Mouse (Mus musculus) hindbrain, embryonic 13.5 days (tissue): Measurements from ENCODE around the gene Wasl. TPM values are rescaled to one million over a fixed set of nuclear protein-coding genes. Genes with fewer than 3 reads are reported as not detected.

Source experiments
- ATAC-seq: fragments of 200-750 bp; cut with Nextera tagmentation; 2 replicates; pipeline ENCODE4 v1.8.0; 2017; ENCODE audit warnings: moderate TSS enrichment; ENCODE audit not compliant: low FRiP score
- H3K27ac ChIP-seq: fragments of 300-500 bp; sonication (generic); 2 replicates; pipeline ENCODE4 v1.5.1; 2015; ENCODE audit warnings: inconsistent platforms, mild to moderate bottlenecking, moderate library complexity
- H3K27me3 ChIP-seq: fragments of 300-500 bp; sonication (generic); 2 replicates; pipeline ENCODE4 v1.6.1; 2015; ENCODE audit warnings: mild to moderate bottlenecking, inconsistent platforms
- H3K36me3 ChIP-seq: fragments of 300-500 bp; sonication (generic); 2 replicates; pipeline ENCODE4 v1.6.1; 2015; ENCODE audit warnings: mild to moderate bottlenecking, inconsistent platforms
- H3K4me1 ChIP-seq: fragments of 300-500 bp; sonication (generic); replicated peaks from 2 replicates; pipeline ENCODE4 v1.6.1; 2015; ENCODE audit warnings: inconsistent platforms
- H3K4me2 ChIP-seq: fragments of 300-500 bp; sonication (generic); 2 replicates; pipeline ENCODE4 v1.6.1; 2015; ENCODE audit warnings: inconsistent platforms, mild to moderate bottlenecking, moderate library complexity
- H3K4me3 ChIP-seq: fragments of 300-500 bp; sonication (generic); 2 replicates; pipeline ENCODE4 v1.5.1; 2015; ENCODE audit warnings: mild to moderate bottlenecking, inconsistent platforms
- H3K9ac ChIP-seq: fragments of 300-500 bp; sonication (generic); 2 replicates; pipeline ENCODE4 v1.6.1; 2015; ENCODE audit warnings: mild to moderate bottlenecking, inconsistent platforms
- H3K9me3 ChIP-seq: fragments of 300-500 bp; sonication (generic); 2 replicates; pipeline ENCODE4 v1.6.1; 2016; ENCODE audit warnings: inconsistent platforms
- WGBS: fragments of 180-500 bp; shearing (Covaris S2); methylation state at CpG from one replicate; pipeline ENCODE4 v1.1.7; 2015; 5-methylcytosine and 5-hydroxymethylcytosine counted together
- polyA plus RNA-seq: library from polyadenylated mRNA; unstranded; fragments of >200 nt; fragmentation: Nextera tagmentation; extraction: Ambion mirVana; gene quantifications from 2 replicates; pipeline ENCODE4 v1.2.1, GENCODE M21; 2015

Wasl gene
- polyA plus RNA-seq, 1 experiment from 2014 or later = 63.5 TPM

DNA sequence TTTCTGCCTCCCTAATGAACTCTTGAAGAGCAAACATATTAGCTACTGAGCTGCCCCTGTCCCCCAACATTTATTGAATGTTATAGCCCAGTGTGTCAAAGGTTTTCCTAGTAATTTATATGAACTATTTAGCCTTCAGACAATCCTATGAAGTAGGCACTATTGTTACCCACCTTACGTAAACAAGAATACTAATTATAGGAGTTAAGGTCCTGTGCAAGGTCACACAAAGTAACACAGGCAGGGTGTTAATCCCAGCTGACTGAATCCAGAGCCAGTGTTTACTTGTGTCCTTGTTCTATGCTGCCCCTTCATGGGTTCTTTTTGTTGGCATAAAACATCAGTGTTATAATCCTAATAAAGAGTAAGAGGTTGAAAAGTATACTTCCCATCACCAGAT, 95.1 kb downstream of the Wasl start:
- Histone ChIP-seq H3K4me1 (no peaks in the 10 kb centered on the region), H3K4me2 (no peak overlapping the region), H3K9me3 (no peaks in the 10 kb centered on the region), H3K4me3 (no peak overlapping the region), H3K9ac (no peak overlapping the region), H3K27me3 (no peaks in the 10 kb centered on the region), H3K27ac (no peak overlapping the region), H3K36me3 (no peaks in the 10 kb centered on the region)
- ATAC-seq = no peak
- 88% methylated on average over 1 of the region's 1 CpGs for WGBS

DNA sequence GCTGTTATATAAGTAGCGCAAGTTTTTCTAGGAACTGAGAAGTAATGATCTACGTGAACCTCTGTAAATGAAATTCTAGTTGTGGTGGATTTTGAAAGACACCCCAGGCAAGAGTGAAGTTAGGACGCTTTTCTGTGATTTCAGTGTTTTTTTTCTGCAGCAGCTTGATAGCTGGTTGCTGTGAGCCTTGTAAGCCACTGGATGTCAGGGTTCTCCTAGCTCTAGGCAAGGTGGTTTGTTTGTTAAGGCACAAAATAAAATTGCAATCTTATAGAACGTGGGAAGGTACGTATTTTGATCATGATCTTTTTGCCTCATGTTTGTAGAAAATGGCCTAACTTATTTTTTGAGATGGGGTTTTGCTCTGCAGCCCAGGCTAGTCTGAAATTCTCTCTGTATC, 95.8 kb downstream of the Wasl start:
- no peak overlapping the region for H3K9ac ChIP-seq
- H3K27me3 ChIP-seq = no peaks in the 10 kb centered on the region
- H3K4me3 ChIP-seq = no peak overlapping the region
- H3K4me2 ChIP-seq = no peak overlapping the region
- no peaks in the 10 kb centered on the region for H3K9me3 ChIP-seq
- ATAC-seq = no peak
- H3K4me1 ChIP-seq = no peaks in the 10 kb centered on the region
- no peak overlapping the region for H3K27ac ChIP-seq
- H3K36me3 ChIP-seq = no peaks in the 10 kb centered on the region
- 84% methylated on average over 5 of the region's 5 CpGs for WGBS

DNA sequence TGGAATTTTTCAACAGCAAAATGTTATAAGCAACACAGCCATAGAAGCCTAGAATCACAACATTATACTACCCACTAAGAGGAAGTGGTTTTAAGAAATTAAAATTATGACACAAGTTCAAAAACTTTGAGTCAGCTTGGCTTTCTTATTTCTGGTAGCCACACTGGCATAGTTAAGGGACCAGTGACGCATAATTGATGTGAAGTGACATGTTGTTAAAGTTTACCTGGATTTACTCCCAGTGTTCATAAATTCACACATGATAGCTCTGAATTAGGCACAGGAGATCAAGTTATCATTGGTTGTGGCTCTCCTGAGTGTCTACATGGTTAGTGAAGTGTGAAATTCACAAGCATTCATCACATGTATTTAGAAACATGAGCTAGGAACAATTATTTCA, 99.9 kb downstream of the Wasl start:
- Histone ChIP-seq H3K27me3 (no peaks in the 10 kb centered on the region), H3K27ac (no peak overlapping the region), H3K9me3 (no peaks in the 10 kb centered on the region), H3K36me3 (no peaks in the 10 kb centered on the region), H3K4me3 (no peak overlapping the region), H3K4me2 (no peak overlapping the region), H3K9ac (no peak overlapping the region), H3K4me1 (no peaks in the 10 kb centered on the region)
- ATAC-seq = no peak
- 95% methylated on average over 1 of the region's 1 CpGs for WGBS

DNA sequence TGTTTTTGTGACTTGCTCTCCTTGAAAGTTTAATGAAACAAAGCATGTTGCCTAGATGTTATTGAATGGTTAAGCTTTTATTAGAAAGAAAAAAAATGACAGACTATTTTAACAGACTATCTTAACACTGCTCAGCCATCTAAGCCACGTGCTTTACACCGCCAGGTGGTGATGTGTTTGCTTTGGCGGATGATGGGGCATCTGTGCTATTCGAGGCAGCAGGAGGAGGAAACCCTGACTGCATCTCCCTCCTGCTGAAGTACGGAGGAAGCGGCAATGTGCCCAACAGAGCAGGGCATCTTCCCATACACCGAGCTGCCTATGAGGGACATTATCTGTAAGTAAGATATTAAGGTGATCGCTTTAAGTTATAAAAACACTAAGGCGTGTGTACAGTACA, 100.7 kb downstream of the Wasl start:
- no peak overlapping the region for H3K4me2 ChIP-seq
- H3K4me3 ChIP-seq = no peak overlapping the region
- WGBS = 81% methylated on average over 9 of the region's 9 CpGs
- ATAC-seq = no peak
- H3K9ac ChIP-seq = no peak overlapping the region
- no peaks in the 10 kb centered on the region for H3K4me1 ChIP-seq
- no peaks in the 10 kb centered on the region for H3K9me3 ChIP-seq
- no peak overlapping the region for H3K27ac ChIP-seq
- no peaks in the 10 kb centered on the region for H3K27me3 ChIP-seq
- no peaks in the 10 kb centered on the region for H3K36me3 ChIP-seq

Other genes starting within 250 kb of the Wasl start
- gene Iqub, start 149.9 kb downstream of the Wasl start, polyA plus RNA-seq = 1.8 and 3.6 TPM in 2 replicates
- 412 and 413 TPM in 2 replicates for gene Ndufa5, start 137.0 kb downstream of the Wasl start, polyA plus RNA-seq
- not detected in 2 replicates for gene Asb15, start 136.9 kb downstream of the Wasl start, polyA plus RNA-seq
- gene Lmod2, start 67.2 kb downstream of the Wasl start, polyA plus RNA-seq = not detected in 2 replicates
- gene Hyal6, start 68.2 kb upstream of the Wasl start, polyA plus RNA-seq = not detected in 2 replicates
- gene Hyal4, start 83.3 kb upstream of the Wasl start, polyA plus RNA-seq = not detected in 2 replicates
- gene Spam1, start 126.2 kb upstream of the Wasl start, polyA plus RNA-seq = not detected in 2 replicates
- gene Hyal5, start 193.0 kb upstream of the Wasl start, polyA plus RNA-seq = not detected in 2 replicates